Mouse (Mus musculus) intestine, postnatal 0 days (tissue): ENCODE measurements around the gene Spats2l. TPM values are rescaled to one million over a fixed set of nuclear protein-coding genes. Genes with fewer than 3 reads are reported as not detected.

Source experiments
- ATAC-seq: fragments of 200-750 bp; cut with Nextera tagmentation; 2 replicates; pipeline ENCODE4 v1.8.0; 2017; ENCODE audit warnings: mild to moderate bottlenecking, moderate TSS enrichment, moderate library complexity
- H3K27ac ChIP-seq: fragments of 300-500 bp; sonication (generic); 2 replicates; pipeline ENCODE4 v1.5.1; 2014; ENCODE audit warnings: mild to moderate bottlenecking, low read depth, low read length, moderate library complexity
- H3K27me3 ChIP-seq: fragments of 300-500 bp; sonication (generic); replicated peaks from 2 replicates; pipeline ENCODE4 v1.6.1; 2014; ENCODE audit warnings: low read length, mixed read lengths; ENCODE audit not compliant: control insufficient read depth, insufficient read depth
- H3K36me3 ChIP-seq: fragments of 300-500 bp; sonication (generic); 2 replicates; pipeline ENCODE4 v1.6.1; 2014; ENCODE audit warnings: mild to moderate bottlenecking, moderate library complexity; ENCODE audit not compliant: control insufficient read depth, insufficient read depth
- H3K4me1 ChIP-seq: fragments of 300-500 bp; sonication (generic); replicated peaks from 2 replicates; pipeline ENCODE4 v1.6.1; 2014; ENCODE audit warnings: antibody characterized with exemption, low read length, mixed read lengths; ENCODE audit not compliant: control insufficient read depth, insufficient read depth
- H3K4me2 ChIP-seq: fragments of 300-500 bp; sonication (generic); replicated peaks from 2 replicates; pipeline ENCODE4 v1.6.1; 2014; ENCODE audit warnings: low read depth, mild to moderate bottlenecking, moderate library complexity
- H3K4me3 ChIP-seq: fragments of 300-500 bp; sonication (generic); 2 replicates; pipeline ENCODE4 v1.5.1; 2014; ENCODE audit warnings: low read depth, low read length
- H3K9ac ChIP-seq: fragments of 300-500 bp; sonication (generic); 2 replicates; pipeline ENCODE4 v1.6.1; 2014; ENCODE audit warnings: mild to moderate bottlenecking, low read depth, low read length
- H3K9me3 ChIP-seq: fragments of 300-500 bp; sonication (generic); 2 replicates; pipeline ENCODE4 v1.6.1; 2016; ENCODE audit warnings: mixed run types; ENCODE audit not compliant: control insufficient read depth
- CTCF ChIP-seq: sonication (generic); IDR thresholded peaks from 2 replicates; pipeline ENCODE4 v1.5.1; 2016; ENCODE audit warnings: low read depth, mild to moderate bottlenecking, control low read depth, antibody characterized with exemption, moderate library complexity
- WGBS: fragments of 180-500 bp; shearing (Covaris S2); extraction: QIAGEN DNeasy Blood & Tissue Kit; methylation state at CpG from one replicate; pipeline ENCODE4 v1.1.7; 2014; 5-methylcytosine and 5-hydroxymethylcytosine counted together
- polyA plus RNA-seq: library from polyadenylated mRNA; unstranded; fragments of >200 nt; fragmentation: Nextera tagmentation; extraction: Ambion mirVana; gene quantifications from 2 replicates; pipeline ENCODE4 v1.2.1, GENCODE M21; 2015

The Spats2l gene
- polyA plus RNA-seq, 1 experiment from 2014 or later: 42.5 TPM

- no peak overlapping the region for H3K9ac ChIP-seq
- no peaks in the 10 kb centered on the region for H3K9me3 ChIP-seq
- no peak overlapping the region for H3K4me2 ChIP-seq
- ATAC-seq: no peak
- no peaks in the 10 kb centered on the region for H3K4me1 ChIP-seq
- H3K36me3 ChIP-seq: no peaks in the 10 kb centered on the region
- H3K27ac ChIP-seq: no peak overlapping the region
- H3K4me3 ChIP-seq: no peak overlapping the region
- WGBS: 46% methylated on average over 3 of the region's 3 CpGs
- TF ChIP-seq CTCF: no peak
- peaks cover 4% of the 10 kb centered on the region; the same call in 1 of the 2 replicates for H3K27me3 ChIP-seq
Measured at GRCm38 (mm10) chr1:57872006-57872405, 98.0 kb downstream of the Spats2l start.

GRCm38 (mm10) chr1:57873996-57874395, 100.0 kb downstream of the Spats2l start:
- no peaks in the 10 kb centered on the region for H3K36me3 ChIP-seq
- TF ChIP-seq CTCF: no peak
- no peaks in the 10 kb centered on the region for H3K9me3 ChIP-seq
- WGBS: 89% methylated on average over 7 of the region's 7 CpGs
- H3K4me3 ChIP-seq: no peak overlapping the region
- no peak overlapping the region for H3K27ac ChIP-seq
- no peaks in the 10 kb centered on the region for H3K4me1 ChIP-seq
- H3K9ac ChIP-seq: no peak overlapping the region
- no peak overlapping the region for H3K4me2 ChIP-seq
- no peaks in the 10 kb centered on the region; the same call in 1 of the 2 replicates for H3K27me3 ChIP-seq
- no peak for ATAC-seq

GRCm38 (mm10) chr1:57875109-57875508, 101.1 kb downstream of the Spats2l start:
- Histone ChIP-seq H3K4me1 (no peaks in the 10 kb centered on the region), H3K4me3 (no peak overlapping the region), H3K4me2 (no peak overlapping the region), H3K27me3 (no peaks in the 10 kb centered on the region; the same call in 1 of the 2 replicates), H3K9ac (no peak overlapping the region), H3K36me3 (no peaks in the 10 kb centered on the region), H3K9me3 (no peaks in the 10 kb centered on the region), H3K27ac (no peak overlapping the region)
- no peak for TF ChIP-seq CTCF
- WGBS: 79% methylated on average over 6 of the region's 6 CpGs
- ATAC-seq: no peak

GRCm38 (mm10) chr1:57875512-57875911, 101.5 kb downstream of the Spats2l start:
- ATAC-seq: no peak
- Histone ChIP-seq H3K4me2 (no peak overlapping the region), H3K9me3 (no peaks in the 10 kb centered on the region), H3K27me3 (no peaks in the 10 kb centered on the region; the same call in 1 of the 2 replicates), H3K36me3 (no peaks in the 10 kb centered on the region), H3K9ac (no peak overlapping the region), H3K4me1 (no peaks in the 10 kb centered on the region), H3K27ac (no peak overlapping the region), H3K4me3 (no peak overlapping the region)
- WGBS: 72% methylated on average over 7 of the region's 7 CpGs
- TF ChIP-seq CTCF: no peak

GRCm38 (mm10) chr1:57878957-57879356, 105.0 kb downstream of the Spats2l start:
- H3K4me2 ChIP-seq: no peak overlapping the region
- ATAC-seq: no peak
- no peak for TF ChIP-seq CTCF
- no peak overlapping the region for H3K9ac ChIP-seq
- H3K4me3 ChIP-seq: no peak overlapping the region
- H3K4me1 ChIP-seq: no peaks in the 10 kb centered on the region
- 91% methylated on average over 6 of the region's 6 CpGs for WGBS
- no peaks in the 10 kb centered on the region for H3K36me3 ChIP-seq
- H3K27me3 ChIP-seq: no peaks in the 10 kb centered on the region
- no peaks in the 10 kb centered on the region for H3K9me3 ChIP-seq
- no peak overlapping the region for H3K27ac ChIP-seq

GRCm38 (mm10) chr1:57884867-57885266, 110.9 kb downstream of the Spats2l start:
- H3K27ac ChIP-seq: no peak overlapping the region
- no peak for ATAC-seq
- TF ChIP-seq CTCF: no peak
- H3K4me1 ChIP-seq: no peaks in the 10 kb centered on the region
- H3K9ac ChIP-seq: no peak overlapping the region
- no peaks in the 10 kb centered on the region for H3K9me3 ChIP-seq
- WGBS: 61% methylated on average over 2 of the region's 2 CpGs
- H3K27me3 ChIP-seq: no peaks in the 10 kb centered on the region
- H3K4me2 ChIP-seq: no peak overlapping the region
- no peak overlapping the region for H3K4me3 ChIP-seq
- H3K36me3 ChIP-seq: peaks cover 5% of the 10 kb centered on the region; the same call in 1 of the 2 replicates

- no peaks in the 10 kb centered on the region for H3K27me3 ChIP-seq
- ATAC-seq: no peak
- no peak overlapping the region for H3K4me2 ChIP-seq
- TF ChIP-seq CTCF: no peak
- peaks cover 5% of the 10 kb centered on the region; the same call in 1 of the 2 replicates for H3K36me3 ChIP-seq
- no peak overlapping the region for H3K4me3 ChIP-seq
- no peaks in the 10 kb centered on the region for H3K9me3 ChIP-seq
- no peak overlapping the region for H3K9ac ChIP-seq
- WGBS: 45% methylated on average over 5 of the region's 5 CpGs
- H3K4me1 ChIP-seq: no peaks in the 10 kb centered on the region
- H3K27ac ChIP-seq: no peak overlapping the region
Measured at GRCm38 (mm10) chr1:57889803-57890202, 115.8 kb downstream of the Spats2l start.
